Mouse (Mus musculus) spleen, postnatal 14 days (tissue): Measurements from ENCODE around the gene Rab4a.

Source experiments
- DNase-seq, 2 experiments: peaks; one replicate each; pipeline ENCODE4 v3.0.0; 2021 to 2022; ENCODE audit warnings: low spot score in 2 of 2

The Rab4a gene

GRCm38 (mm10) chr8:123813173-123813891, 7.5 kb downstream of the Rab4a start:
- no peak for DNase-seq

GRCm38 (mm10) chr8:123813892-123814266, 8.1 kb downstream of the Rab4a start:
- no peak for DNase-seq

DNA sequence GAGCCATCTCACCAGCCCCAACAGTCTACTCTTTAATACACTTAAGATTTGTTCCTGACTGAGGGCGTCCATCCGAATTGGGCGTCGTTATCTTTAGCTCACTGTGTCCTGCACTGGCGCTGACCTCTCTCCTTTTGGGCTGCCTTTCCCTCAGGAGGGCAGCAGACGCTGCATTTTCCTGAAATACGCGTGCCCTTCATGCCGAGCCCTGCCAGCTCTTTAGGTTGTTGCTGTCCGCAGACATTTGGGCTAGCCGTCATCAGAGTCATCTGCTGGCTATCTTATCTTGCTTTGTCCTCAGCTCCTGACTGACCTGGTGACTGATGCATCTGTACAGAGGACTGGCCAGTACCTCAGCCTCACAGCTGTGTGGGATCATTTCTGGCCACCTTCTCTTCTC, 9.5 kb downstream of the Rab4a start:
- DNase-seq = no peak

- no peak for DNase-seq
These were observed 11.2 kb downstream of the Rab4a start for GRCm38 (mm10) chr8:123816939-123817338.

GRCm38 (mm10) chr8:123817747-123818146, 12.0 kb downstream of the Rab4a start:
- no peak for DNase-seq

GRCm38 (mm10) chr8:123819683-123820610, 14.2 kb downstream of the Rab4a start:
- DNase-seq = no peak

GRCm38 (mm10) chr8:123820780-123821179, 15.0 kb downstream of the Rab4a start:
- no peak for DNase-seq

DNA sequence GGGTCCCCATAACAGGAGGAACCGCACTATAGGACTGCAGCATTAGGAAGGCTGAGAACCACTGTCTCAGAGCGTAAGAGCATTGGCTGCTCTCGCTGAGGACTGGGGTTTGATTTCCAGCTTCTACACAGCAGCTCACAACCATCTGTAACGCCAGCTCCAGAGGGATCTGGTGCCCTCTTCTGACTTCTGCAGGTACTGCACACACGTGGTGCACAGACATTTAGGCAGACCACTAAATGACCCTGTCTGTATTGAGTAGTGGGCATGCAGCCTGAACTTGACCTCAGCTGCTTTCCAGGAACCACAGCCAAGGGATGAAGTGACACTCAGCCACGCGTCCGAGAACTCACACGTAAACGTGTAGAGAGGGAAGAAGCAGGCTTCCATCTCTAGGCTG, 17.3 kb downstream of the Rab4a start:
- peak in 1 of 2 experiments; percentile 16 for DNase-seq

DNA sequence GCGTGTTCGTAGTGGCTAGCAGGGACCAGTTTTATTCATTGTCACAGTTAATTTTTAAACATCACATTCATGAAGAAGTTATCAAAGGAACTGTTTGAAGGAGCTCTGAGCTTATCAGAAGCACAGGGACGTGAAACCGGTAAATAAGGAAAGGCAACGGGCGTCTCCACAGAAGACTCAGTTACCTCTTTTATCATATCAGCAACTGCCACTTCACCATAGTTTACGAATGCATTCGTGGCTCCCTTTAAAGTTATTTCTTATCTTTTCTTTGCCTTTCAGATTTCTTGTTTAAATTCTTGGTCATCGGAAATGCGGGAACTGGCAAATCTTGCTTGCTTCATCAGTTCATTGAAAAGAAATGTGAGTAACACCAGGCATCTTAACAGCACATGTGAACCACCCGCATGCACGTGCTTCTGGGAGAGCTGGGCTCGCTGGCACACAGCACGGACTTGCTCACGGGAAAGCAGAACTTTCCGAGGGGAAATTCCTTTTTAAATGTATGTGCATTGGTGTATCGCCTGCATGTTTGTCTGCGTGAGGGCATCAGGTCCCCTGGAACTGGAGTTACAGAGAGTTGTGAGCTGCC, 17.8 kb downstream of the Rab4a start:
- no peak for DNase-seq

GRCm38 (mm10) chr8:123826001-123826400, 20.2 kb downstream of the Rab4a start:
- no peak for DNase-seq

DNA sequence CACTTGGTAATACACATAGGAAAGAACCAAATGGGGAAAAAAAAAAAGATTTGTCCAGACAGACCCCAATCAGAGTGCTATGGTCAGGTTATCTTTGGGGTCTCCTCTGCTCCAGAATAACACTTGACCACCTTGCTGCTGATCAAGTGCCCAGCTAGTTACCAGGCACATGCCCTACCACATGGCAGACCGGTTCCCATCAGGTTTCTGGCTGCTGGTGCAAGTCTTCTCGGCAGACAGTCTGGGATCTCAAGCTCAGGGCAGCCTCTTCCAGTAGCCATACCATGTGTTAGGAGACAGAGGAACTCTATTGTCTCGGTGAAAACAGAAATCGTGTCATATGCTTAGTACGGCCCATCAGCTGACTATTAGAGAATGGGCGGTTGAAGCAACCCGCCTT, 21.0 kb downstream of the Rab4a start:
- DNase-seq = no peak

GRCm38 (mm10) chr8:123827523-123827922, 21.7 kb downstream of the Rab4a start:
- no peak for DNase-seq

DNA sequence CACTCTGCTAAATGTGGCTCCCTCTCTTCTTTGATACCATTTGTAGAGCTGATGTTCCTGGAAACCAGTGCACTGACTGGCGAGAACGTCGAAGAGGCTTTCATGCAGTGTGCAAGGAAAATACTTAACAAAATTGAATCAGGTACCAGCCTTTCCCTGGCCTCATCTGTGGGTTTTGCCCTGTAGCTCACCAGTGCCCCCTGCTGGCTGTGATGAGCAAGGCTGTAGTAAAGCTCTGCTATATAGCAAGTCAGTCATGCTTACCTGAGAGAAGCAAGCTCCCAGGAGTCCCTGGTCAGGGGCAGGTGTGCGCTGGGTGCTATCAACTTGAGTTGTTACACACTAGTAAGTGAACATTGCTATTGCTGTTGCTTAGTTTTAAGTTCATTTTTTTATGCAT, 27.0 kb downstream of the Rab4a start:
- peak; percentile 34 to 44 for DNase-seq

DNA sequence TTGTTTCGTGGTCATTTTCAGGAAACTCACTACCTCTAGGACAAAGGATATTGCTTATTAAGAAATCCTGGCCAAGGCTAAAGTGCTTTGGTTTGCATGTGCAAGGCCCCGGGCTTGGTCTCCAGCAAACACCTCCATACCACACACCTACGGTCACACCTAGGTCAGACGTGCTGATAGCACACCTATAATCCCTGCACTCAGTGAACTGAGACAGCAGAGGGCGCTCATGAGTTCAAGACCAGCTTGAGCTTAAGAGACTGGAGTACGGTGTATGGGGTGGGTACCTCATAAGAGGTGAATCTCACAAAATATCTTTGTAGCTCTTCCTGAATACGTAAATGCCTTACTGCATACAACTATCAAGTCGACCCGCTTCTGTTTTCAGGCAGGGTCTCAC, 29.7 kb downstream of the Rab4a start:
- DNase-seq = peak; percentile 39 to 59

GRCm38 (mm10) chr8:123836354-123836753, 30.6 kb downstream of the Rab4a start:
- DNase-seq = no peak

DNA sequence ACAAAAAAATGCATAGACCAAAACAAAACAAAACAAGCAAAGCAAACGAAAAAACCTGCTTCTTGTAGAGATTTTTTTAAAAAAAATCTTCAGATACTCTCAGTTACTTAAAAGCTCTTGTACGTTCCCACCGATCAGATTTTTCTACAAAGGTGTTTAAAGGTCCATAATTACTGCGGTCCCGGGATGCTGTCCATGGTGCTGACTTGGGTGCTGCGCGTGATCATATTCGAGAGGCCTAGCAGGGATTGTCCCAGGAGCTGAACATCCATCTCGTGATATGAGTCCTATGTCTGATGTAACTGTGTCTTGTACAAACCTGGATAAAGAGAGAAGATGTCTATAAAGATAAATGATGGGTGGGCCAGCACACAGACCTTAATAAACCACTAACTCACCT, 32.7 kb downstream of the Rab4a start:
- DNase-seq = no peak

GRCm38 (mm10) chr8:123840578-123841345, 35.0 kb downstream of the Rab4a start:
- DNase-seq = no peak

DNA sequence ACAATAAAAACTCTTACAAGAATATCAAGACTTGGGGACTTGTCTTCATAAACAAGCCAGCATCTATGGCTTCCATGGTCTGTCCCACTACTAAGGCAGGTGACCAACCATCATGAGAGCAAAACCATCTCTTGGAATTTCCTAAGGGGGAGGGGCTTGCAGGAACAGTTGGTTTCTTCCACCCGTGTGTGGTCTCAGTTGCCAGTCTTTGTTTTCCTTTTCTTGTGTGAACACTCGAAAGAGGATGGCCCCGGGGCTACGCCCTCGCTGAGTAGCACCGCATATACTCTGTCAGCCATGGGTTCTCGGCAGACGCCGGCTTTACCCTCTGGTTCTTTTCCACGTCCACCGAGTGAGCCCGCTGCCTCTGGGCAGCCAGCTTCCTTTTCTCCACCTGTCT, 36.3 kb downstream of the Rab4a start:
- DNase-seq = no peak

GRCm38 (mm10) chr8:123844341-123844740, 38.6 kb downstream of the Rab4a start:
- DNase-seq = no peak

DNA sequence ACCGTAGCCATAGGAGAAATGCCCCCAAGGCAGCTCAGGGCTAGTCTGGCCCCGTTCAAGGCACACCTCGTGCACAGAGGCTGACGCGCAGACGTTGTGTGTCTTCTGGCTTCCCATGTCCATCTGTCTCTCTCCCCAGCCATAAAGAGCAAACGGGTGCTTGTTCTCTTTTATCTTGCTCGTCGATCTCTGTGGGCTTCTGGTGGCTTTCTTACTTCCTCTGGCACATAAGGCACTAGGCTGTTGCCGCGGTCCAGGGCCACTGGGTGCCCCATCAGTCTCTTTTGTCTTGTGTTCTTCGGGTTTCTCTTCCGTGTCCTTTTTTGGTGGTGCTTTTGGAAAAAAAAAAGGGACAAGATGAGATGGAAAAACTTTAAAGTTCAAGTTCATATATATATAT, 39.3 kb downstream of the Rab4a start:
- no peak for DNase-seq

DNA sequence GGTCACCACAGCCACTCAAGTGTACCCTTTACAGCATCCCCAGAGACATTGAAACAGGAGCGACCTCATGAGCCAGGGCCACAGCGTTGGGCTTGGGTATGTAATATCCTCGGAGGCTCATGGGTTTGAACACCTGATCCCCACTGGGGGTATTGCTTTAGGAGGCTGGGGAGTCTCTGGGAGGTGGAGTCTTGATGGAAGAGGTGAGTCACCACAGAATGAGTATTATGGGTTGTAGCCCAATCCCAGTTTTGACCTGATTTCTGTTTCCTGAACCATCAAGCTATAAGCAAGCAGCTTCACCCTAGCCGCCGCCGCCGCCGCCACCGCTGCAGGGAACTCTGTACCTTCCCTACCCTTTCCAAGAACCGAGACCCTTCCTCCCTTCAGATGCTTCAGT, 40.2 kb downstream of the Rab4a start:
- DNase-seq = no peak

GRCm38 (mm10) chr8:123846509-123846908, 40.7 kb downstream of the Rab4a start:
- DNase-seq = no peak
